8 mouse cellular contexts compared by ENCODE assay signal in the genomic region with DNA sequence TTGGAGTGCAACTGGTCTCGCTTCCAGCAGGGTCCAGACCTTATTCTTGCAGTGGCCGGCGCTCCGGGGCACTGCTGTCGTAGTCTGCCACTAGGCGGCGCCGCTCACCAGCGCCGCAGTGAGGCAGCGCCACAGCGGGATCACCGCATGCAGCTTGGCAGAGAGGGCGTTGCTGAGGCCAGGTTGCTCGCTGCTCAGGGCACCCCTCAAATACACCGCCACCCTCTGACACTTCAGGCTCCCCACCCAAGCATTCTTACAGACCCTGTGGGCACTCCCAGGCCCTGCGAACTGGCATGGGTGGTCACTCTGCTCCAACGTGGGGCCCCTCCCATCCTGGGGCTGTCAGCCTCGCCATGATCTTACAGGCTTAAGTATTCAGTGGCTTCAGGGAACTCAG. TPM values are rescaled to one million over a fixed set of nuclear protein-coding genes. Genes with fewer than 3 reads are reported as not detected.
DNase-seq lines count a peak whose midpoint lies in the region; ATAC-seq and TF ChIP-seq lines count a peak whose summit lies in the region.

No protein-coding gene starts in this region.

- ATAC-seq in heart, embryonic 11.5 days (replicated peaks; ENCODE audit: insufficient number of reproducible peaks, low FRiP score, low TSS enrichment), result peak; percentile 71
- ATAC-seq in kidney, embryonic 14.5 days (ENCODE audit: low FRiP score, low TSS enrichment), result peak; percentile 92
- ATAC-seq in liver, embryonic 12.5 days, result peak; percentile 72

- H3K9ac ChIP-seq in heart, embryonic 11.5 days (ENCODE audit: low read depth, low read length), result peak overlapping the region; percentile 68
- H3K9ac ChIP-seq in kidney, embryonic 14.5 days (ENCODE audit: low read depth, low read length), result peak overlapping the region; percentile 60
- peak overlapping the region; percentile 28; the same call in 1 of the 2 replicates for H3K9ac ChIP-seq in liver, embryonic 12.5 days

- no peak for TF ChIP-seq POLR2A in brain, embryonic 14.5 days (IDR thresholded peaks at IDR 0.05; ENCODE audit: borderline replicate concordance, extremely low read depth, insufficient read depth, insufficient read length, poor library complexity, severe bottlenecking)
- no peak; the same call in 1 of the 2 replicates for TF ChIP-seq POLR2A in embryonic fibroblast, embryonic 13.5 days (IDR thresholded peaks at IDR 0.05; ENCODE audit: low read depth, low read length)

- peak; percentile 82 for DNase-seq in CD4-positive helper T cell, adult 2 months (ENCODE audit: low read depth, low spot score)
- peak; percentile 89 for DNase-seq in brain, embryonic 14.5 days (ENCODE audit: low read depth)
- DNase-seq in naive thymus-derived CD4-positive, alpha-beta T cell, adult 2 months (ENCODE audit: low read depth), result peak; percentile 88
- peak; percentile 87 for DNase-seq in splenic B cell, adult 2 months (ENCODE audit: low read depth, low spot score)

- H3K4me2 ChIP-seq in heart, embryonic 11.5 days, result peak overlapping the region; percentile 91
- peak overlapping the region; percentile 93 for H3K4me2 ChIP-seq in kidney, embryonic 14.5 days (replicated peaks; ENCODE audit: low read depth, low read length)
- H3K4me2 ChIP-seq in liver, embryonic 12.5 days, result peak overlapping the region; percentile 66

- H3K4me3 ChIP-seq in embryonic fibroblast, embryonic 13.5 days (ENCODE audit: insufficient read depth, low read length), result peak overlapping the region; percentile 22; the same call in 1 of the 2 replicates
- H3K4me3 ChIP-seq in heart, embryonic 11.5 days (ENCODE audit: low read depth, low read length), result peak overlapping the region; percentile 54
- H3K4me3 ChIP-seq in kidney, embryonic 14.5 days (ENCODE audit: low read length), result peak overlapping the region; percentile 43
- peak overlapping the region; percentile 43 for H3K4me3 ChIP-seq in liver, embryonic 12.5 days

- H3K9me3 ChIP-seq in heart, embryonic 11.5 days (replicated peaks; ENCODE audit: control insufficient read depth, low read length), result no peaks in the 10 kb centered on the region
- no peaks in the 10 kb centered on the region for H3K9me3 ChIP-seq in kidney, embryonic 14.5 days (ENCODE audit: control insufficient read depth, low read length)
- no peaks in the 10 kb centered on the region for H3K9me3 ChIP-seq in liver, embryonic 12.5 days (replicated peaks)

- no peaks in the 10 kb centered on the region for H3K36me3 ChIP-seq in heart, embryonic 11.5 days (ENCODE audit: control insufficient read depth, insufficient read depth, low read length)
- no peaks in the 10 kb centered on the region for H3K36me3 ChIP-seq in kidney, embryonic 14.5 days (ENCODE audit: control insufficient read depth, insufficient read depth, low read length)
- H3K36me3 ChIP-seq in liver, embryonic 12.5 days, result no peaks in the 10 kb centered on the region
- no peaks in the 10 kb centered on the region; the same call in 1 of the 2 replicates for H3K36me3 ChIP-seq in splenic B cell, adult 2 months (ENCODE audit: control insufficient read depth, insufficient read depth, low read length, poor library complexity, severe bottlenecking)

- 1% methylated on average over 19 of the region's 19 CpGs for WGBS in heart, embryonic 11.5 days (ENCODE audit: insufficient replicate concordance)
- under 1% methylated on average over 19 of the region's 19 CpGs for WGBS in kidney, embryonic 14.5 days
- WGBS in liver, embryonic 12.5 days (ENCODE audit: insufficient replicate concordance), result 1% methylated on average over 19 of the region's 19 CpGs

- H3K27me3 ChIP-seq in heart, embryonic 11.5 days (ENCODE audit: control insufficient read depth, insufficient read depth, low read length), result no peaks in the 10 kb centered on the region
- no peaks in the 10 kb centered on the region for H3K27me3 ChIP-seq in kidney, embryonic 14.5 days (ENCODE audit: control insufficient read depth, insufficient read depth, low read length)
- no peaks in the 10 kb centered on the region for H3K27me3 ChIP-seq in liver, embryonic 12.5 days (replicated peaks)
- H3K27me3 ChIP-seq in splenic B cell, adult 2 months (ENCODE audit: control insufficient read depth, insufficient read depth, low read length, poor library complexity, severe bottlenecking), result no peaks in the 10 kb centered on the region

- H3K4me1 ChIP-seq in embryonic fibroblast, embryonic 13.5 days (ENCODE audit: control insufficient read depth, insufficient read depth, low read length), result no peaks in the 10 kb centered on the region
- no peaks in the 10 kb centered on the region for H3K4me1 ChIP-seq in heart, embryonic 11.5 days (ENCODE audit: control insufficient read depth, insufficient read depth, low read length)
- H3K4me1 ChIP-seq in kidney, embryonic 14.5 days (ENCODE audit: control insufficient read depth, insufficient read depth, low read length), result peaks cover 16% of the 10 kb centered on the region
- peaks cover 32% of the 10 kb centered on the region for H3K4me1 ChIP-seq in liver, embryonic 12.5 days

- no peak overlapping the region for H3K27ac ChIP-seq in embryonic fibroblast, embryonic 13.5 days (ENCODE audit: insufficient read depth, low read length)
- no peak overlapping the region for H3K27ac ChIP-seq in heart, embryonic 11.5 days (ENCODE audit: low read depth, low read length)
- H3K27ac ChIP-seq in kidney, embryonic 14.5 days (ENCODE audit: low read depth, low read length), result no peak overlapping the region
- no peak overlapping the region for H3K27ac ChIP-seq in liver, embryonic 12.5 days

- peak; percentile 98 for TF ChIP-seq CTCF in brain, embryonic 14.5 days (IDR thresholded peaks at IDR 0.05; ENCODE audit: borderline replicate concordance, extremely low read depth, insufficient read depth, insufficient read length)
- peak; percentile 97 for TF ChIP-seq CTCF in embryonic fibroblast, embryonic 13.5 days (IDR thresholded peaks at IDR 0.05; ENCODE audit: borderline replicate concordance, insufficient read depth, low read length)

RNA-seq across cellular contexts. Expression of a gene that starts 19.3 kb away (rescaled TPM):
- 54.5 and 125 TPM in 2 replicates for polyA plus RNA-seq in brain, embryonic 14.5 days (2012; rRNA removed)
- 1.7 and 2.4 TPM in 2 replicates for polyA plus RNA-seq in embryonic fibroblast, embryonic 13.5 days (2011; ENCODE audit: insufficient read length, low read depth, missing spikeins)
- polyA plus RNA-seq in heart, embryonic 11.5 days (2014; fragmentation: Nextera tagmentation; extraction: Ambion mirVana), result 1.4 and 1.7 TPM in 2 replicates
- polyA plus RNA-seq in kidney, embryonic 14.5 days (2014; fragmentation: Nextera tagmentation; extraction: Ambion mirVana), result 3.1 and 3.5 TPM in 2 replicates
- polyA plus RNA-seq in liver, embryonic 12.5 days (2016; fragmentation: Nextera tagmentation; extraction: Ambion mirVana), result 0.24 and 0.43 TPM in 2 replicates

Comparison
In these comparisons a context has a peak if more than half of its experiments do, and no peak if none do; other contexts are left out.
1. RNA of a gene that starts 19.3 kb away (polyA plus RNA-seq): 54.5 to 125 TPM in brain, embryonic 14.5 days; 3.1 to 3.5 TPM in kidney, embryonic 14.5 days, 1.7 to 2.4 TPM in embryonic fibroblast, embryonic 13.5 days, 1.4 to 1.7 TPM in heart, embryonic 11.5 days and 0.24 to 0.43 TPM in liver, embryonic 12.5 days; every median in the first group is over 10 times any median in the second.
2. Peak in every context shown above with its lines, with median percentiles within 50 percentile points of each other: DNase-seq, H3K4me3 ChIP-seq, ATAC-seq, H3K4me2 ChIP-seq and H3K9ac ChIP-seq.